Mouse (Mus musculus) layer of hippocampus, adult 9-10 months (tissue): ENCODE results near the gene Tenm4.

ENCODE experiments used
- DNase-seq: peaks from one replicate; pipeline ENCODE4 v3.0.0; 2022; ENCODE audit warnings: low spot score

The Tenm4 gene

DNA sequence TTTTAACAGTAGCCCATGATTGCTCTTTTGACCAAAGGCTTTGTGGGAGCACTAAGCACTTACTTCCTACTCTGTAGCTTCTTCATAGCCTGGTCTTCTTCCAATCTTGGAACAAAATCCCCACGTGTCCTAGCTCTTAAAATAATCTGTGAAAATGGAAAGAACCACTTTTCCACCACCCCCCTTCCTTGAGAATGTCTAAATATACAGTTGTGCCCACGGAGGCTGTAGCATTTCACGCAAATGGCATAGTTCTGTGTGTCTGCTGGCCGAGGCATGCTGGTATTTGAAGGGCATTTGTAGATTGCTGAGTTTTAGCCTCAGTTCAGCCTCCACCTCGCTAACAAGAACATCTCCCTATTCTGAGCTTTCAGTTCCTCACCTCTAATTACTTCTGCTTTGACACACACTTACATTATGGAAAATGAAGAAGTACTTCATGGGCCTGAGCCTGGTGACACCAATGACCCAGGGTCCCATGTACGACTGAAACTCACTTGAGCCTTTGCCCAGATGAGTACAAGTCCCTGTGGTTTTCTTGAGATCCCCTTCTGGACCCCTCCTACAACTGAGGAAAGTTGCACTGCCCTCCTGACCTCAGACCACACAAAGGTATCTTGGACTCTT, 306.1 kb downstream of the Tenm4 start:
- no peak for DNase-seq

DNA sequence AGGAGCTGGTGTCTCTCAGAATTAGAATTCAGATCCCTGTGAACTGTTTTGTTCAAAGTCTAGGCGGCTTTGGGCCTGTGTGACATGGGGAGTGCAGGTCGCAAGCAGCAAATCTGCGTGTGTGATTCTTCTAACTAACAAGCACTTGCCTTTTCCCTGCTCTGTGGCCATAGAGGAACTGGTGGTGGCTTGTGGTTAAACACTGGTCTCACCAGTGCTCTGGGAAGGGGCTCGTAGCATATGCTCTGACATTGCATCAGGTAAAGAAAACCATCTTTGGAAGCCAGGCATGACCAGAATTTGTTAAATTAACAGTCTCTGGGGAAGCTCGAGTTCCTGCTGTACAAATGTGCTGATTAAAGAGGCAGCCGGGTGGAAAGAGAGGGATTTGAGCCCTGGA, 308.1 kb downstream of the Tenm4 start:
- DNase-seq: no peak

DNA sequence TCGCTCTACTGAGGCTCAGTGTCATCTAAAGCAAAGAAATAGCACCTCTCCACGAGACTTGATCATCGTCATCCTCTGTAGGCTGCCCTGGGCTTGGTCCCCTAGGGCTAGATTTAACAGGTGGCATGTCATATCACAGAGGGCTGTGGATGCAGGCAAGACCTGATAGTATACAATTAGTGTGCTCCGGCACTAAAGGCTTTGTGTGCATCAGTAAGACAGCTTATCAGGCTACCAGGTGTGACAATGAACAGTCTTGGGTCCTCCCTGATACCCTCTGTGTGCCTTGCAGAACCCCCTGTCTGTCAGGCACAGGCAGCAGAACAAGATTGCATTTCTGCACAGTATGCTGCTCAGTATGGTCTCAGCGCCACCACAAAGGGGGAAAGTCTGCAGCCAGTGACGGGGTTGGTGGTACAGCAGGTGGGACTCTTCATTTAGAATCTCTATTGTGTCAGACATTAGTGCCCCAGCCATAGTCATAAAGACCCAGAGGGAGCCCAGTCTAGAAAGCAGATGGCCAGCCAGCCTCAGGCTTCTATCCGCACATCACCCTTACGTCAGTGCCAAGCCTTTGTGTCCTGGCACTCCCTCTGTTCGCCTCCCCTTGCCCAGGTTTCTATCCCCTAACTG, 309.4 kb downstream of the Tenm4 start:
- no peak for DNase-seq

DNA sequence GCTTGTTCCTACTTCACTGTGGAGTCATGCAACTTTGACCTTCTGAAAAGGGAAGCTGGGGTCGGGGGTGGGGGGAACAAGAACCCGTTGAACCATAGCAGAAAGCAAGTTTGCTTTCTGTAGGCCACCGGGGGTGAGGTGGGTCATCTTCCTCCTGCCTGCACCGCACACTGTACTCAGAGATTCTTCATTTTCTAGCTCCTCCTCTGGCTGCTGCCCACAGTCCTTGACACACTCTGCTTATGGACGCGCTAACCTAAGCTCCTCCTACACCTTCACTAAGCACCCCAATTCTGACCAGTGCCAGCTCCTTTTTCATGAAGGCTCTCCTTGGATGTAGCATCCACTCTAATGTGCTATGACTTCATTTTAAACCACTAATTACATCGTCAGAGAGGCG, 311.9 kb downstream of the Tenm4 start:
- DNase-seq: no peak

DNA sequence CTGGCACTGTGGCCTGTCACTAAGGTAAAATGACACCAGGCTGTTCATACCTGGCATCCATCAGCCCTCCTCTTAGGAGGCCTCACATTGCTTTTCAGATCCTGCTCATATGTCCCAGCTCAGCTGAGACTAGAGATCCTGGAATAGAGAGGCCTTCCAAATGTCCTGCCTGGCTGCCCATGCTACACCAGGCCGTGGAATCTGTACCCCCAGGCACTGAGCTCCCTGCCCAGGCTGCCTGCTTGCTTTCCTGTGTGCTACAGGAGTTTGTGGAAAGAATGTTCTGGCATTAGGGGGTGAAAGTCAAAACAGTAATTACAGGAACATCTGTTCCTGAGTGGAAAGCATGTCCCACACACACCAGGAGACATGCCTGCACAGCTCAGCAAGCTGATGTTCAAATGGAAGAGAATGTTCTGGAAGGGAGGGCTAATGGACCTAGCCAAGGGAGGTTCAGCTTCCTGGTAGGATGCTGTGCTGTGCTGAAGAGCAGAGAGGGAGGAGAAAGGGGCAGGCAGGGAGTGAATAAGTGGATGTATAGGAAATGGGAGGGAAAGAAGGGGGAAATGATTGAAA, 313.0 kb downstream of the Tenm4 start:
- no peak for DNase-seq

DNA sequence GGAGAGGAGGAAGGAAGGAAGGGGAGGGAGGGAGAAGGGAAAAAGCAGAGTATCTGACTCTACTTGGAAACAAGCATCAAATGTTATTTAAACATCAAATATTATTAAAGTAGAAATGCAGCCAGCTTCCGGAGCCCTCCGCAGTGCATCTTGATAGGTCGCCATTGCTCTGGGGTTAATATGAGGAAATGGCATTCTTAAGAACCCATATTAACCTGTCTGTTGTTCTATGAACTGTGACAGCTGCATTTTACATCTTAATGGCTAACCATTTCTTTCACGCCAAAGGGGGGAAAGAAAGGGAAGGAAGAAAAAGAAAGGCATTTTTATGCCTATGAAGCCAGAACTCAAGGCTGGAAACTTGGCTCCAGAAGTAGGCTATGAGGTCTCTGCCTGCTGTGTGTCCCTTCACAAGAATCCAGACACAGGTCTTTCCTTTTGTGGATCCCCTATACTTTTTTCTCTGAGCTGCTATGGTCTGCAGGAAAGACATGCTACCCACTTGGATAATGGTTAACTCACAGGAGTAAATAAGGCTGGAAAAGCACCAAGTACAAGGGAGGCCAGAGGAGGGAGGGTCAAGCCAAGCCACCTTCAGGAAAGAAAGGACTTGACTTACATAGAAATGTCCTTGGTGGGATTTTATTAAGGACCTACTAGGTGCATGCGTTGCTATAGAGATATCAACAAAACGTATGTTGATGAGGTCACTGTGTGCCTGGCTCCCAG, 318.5 kb downstream of the Tenm4 start:
- no peak for DNase-seq

DNA sequence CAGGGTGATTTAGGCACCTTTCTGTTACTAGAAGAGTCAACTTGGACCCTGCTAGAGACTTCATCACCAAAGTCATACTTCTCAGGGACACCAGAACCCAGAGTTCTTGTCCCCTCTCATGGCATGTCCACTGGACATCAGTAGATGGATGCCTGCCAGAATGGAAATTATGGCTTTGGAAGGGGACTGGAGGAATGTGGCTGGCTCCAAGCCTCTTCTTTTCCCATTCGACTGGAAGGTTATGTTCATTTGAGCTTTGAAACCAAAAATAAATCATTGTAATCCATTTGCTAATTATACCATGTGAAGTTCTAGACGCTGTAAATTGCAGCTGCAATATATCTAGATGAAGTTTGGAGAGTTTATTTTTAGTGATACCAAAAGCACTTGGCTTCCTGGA, 320.9 kb downstream of the Tenm4 start:
- DNase-seq: no peak

DNA sequence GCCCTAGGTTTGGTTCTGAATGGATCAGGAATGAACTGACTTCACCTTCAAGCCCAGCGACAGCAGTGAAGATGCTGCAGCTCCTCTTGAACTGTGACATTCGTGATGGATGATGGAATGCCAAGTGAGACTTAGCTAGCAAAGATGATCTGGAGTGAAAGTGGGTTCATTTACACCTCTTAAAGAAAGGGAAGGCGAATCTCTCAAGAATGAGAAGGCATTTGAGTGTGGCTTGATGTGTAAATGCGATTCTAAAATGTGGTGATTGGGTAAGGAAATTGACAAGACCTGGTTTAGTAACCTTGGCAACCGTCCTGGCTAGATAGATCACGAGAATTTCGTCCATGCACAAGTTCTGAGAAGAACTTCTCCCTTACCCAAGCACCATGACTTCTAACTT, 321.6 kb downstream of the Tenm4 start:
- no peak for DNase-seq

DNA sequence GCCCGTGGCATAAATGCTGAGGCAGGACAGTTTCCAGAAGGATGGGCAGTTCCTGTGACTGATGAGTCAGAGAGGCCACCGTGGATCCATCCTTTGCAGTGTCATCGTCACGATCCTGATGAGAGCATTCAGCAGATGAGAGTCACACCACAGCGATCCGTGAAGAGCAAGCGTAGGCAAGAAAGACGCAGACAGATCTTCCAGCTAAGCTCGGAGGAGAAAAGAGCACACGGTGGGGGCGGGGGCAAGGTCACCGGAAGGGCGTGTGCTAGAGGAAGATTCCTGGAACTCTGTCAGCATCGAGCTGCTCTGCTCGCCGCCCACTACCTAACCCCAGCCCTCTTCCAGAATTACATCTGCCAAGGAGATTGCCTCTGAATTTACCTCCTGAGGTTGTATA, 323.0 kb downstream of the Tenm4 start:
- DNase-seq: no peak

DNA sequence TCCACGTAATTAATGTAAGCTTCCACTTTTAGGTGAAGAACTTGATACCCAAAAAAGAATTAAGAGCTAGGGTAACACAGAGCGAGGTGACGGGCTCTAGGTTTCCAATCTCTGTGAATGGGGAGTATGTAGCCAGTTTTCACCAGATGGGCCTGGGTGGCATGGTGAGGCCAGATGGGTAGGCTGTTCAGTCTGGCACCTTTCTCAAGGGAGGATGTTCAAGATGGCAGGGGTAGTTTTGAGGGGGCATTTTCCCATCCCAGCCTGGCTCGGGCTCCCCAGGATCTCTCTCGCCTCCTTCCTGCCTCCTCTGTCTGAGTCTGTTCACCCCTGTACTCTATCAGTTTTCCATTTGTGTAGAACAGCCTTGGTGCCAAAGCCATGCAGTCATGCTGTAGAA, 329.1 kb downstream of the Tenm4 start:
- DNase-seq: no peak

DNA sequence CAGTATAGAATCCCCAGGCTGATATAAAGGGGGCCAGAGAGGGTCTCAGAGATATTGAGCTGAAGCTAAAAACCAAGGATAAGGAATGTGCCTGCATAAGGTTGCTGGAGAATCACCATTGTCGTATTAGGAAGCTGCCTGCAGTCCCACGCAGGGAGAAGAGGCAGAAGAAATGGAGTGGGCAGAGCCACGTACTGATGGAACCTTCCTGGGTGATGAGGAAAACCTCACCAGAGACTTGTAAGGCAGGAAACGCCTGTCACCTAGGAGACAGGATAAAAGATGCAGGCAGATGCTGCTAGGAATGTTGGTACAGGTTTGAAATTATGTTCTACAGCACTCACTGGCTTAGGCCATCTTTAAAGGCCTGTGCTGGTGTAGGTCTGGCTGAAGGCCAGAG, 329.8 kb downstream of the Tenm4 start:
- DNase-seq: no peak

DNA sequence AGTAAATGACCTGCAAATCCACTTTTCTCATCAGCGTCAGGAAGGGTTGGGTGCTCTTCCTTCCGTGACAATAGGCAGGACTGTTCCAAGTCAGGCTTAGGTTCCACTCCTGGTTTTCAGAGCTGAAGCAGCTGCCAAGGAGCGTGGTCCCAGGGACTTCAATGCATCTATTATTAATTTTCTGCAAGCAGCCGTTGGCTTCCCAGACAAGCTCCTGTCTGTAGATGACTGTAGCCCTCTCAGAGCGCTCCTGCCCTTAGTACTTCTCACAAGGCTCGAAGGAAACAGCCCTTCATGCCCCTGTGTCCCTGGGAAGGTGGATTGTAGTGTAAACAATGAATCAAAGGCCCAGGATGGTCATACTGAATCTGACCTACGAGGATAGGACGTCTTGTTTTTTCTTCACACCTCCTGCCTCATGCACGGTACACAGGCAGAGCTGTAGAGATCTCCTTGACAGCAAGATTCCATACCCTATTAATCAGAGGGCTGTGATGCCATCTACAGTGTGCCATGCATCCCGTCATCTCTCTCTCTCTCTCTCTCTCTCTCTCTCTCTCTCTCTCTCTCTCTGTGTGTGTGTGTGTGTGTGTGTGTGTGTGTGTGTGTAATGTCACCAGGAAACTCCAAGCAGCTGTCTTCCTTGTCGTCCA, 331.4 kb downstream of the Tenm4 start:
- no peak for DNase-seq

DNA sequence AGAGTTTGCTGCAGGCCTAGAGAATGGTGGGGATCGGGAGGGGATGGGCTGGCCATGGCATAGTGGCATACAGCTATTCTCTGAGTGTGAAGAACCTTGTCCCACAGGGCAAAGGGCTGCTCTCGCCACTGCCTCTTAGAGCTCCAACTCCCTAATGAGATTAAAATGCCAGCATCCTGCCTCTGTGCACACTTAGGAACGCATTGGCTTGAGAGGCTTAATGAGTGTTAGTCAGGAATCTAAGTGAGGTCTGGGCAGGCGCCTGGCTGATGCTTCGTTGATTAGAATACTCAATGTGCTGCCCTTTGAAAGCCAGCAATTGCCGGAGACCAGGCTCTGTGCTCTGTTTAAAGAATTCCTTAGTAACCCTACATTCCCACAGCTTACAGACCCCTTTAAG, 334.5 kb downstream of the Tenm4 start:
- DNase-seq: no peak

DNA sequence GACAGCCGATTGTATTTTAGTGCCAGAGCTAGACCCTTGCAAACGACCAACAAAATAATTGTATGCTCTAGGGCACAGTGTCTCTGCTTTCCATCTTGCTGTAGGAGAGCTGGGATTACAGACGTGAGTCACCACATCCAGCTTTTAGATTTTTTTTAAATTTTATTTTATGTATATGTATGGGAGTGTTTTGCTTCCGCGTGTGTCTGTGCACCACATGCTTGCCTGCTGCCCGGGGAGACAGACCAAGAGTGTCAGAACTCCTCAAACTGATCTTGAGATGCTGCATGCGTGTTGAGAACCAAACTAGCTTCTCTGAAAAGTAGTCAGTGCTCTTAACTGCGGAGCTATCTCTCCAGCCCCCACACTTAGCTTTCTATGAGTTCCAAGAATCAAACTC, 336.0 kb downstream of the Tenm4 start:
- no peak for DNase-seq

DNA sequence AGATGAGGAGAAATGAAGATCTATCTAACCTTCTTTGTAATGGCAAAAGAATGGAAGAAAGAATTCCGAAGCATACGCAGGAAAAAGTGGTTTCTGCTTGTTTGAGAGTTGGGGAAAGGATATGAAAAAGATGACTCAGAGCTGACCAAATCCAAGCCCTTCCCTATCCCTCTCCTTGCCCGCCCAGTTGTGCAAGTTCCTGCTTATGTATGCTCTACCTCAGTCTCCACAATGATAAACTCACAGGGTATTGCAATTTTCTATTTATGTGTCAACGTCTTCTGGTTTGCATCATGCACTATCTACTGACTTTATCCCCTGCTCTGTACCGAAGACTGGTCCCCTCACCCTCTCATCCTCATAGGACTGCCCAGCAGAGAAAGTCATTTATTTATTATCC, 339.4 kb downstream of the Tenm4 start:
- DNase-seq: no peak

DNA sequence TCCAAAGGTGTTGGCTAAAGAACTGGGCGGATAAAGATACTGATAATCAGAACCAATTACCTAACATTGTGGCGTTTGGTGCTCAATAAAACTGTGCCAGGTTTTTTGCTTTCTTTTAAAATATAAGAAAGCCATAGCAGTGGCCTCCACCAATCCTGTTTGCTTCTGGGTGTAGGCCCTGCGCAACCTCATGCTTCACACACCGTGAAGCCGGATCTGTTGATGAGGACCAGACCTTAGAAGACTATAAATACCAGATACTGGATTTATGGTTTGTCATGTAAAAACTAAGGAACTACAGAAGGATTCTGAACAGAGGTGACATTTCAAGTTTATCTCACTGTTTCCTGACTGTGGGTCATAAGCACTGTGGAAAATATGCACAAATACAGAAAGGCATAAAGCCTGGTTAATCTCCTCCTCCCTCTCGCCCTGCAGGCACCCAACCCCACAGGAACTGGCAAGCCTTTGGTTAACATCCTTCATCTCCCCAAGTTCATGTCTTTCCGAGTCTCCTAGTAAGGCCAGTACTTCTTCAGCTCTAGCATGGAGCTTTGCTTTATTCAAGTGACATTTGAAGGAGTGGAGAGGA, 340.1 kb downstream of the Tenm4 start:
- DNase-seq: no peak

DNA sequence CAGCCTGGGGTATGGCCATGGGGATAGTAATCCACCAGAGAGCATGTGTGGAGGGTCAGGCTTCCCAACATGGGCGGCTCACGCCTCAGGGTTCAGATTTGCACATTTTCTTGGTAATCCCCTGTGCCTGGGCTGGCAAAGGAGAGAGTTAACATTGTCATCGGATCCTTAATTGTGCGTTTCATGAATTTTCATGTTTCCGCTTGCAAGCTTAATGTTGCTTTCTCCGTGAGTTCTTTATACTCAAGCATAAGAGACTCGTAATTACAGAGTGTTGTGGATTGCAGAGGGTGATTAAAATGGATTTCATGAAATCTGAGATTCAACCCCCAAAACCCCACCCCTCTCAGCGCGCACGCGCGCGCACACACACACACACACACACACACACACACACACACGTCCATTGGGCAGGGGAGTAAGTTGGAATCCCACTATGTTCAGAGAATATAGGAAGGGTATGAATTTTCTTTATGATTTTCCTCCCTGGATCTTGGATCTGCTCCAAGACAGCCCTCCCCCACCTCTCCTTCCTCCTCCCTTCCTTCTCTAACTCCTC, 341.0 kb downstream of the Tenm4 start:
- DNase-seq: no peak

DNA sequence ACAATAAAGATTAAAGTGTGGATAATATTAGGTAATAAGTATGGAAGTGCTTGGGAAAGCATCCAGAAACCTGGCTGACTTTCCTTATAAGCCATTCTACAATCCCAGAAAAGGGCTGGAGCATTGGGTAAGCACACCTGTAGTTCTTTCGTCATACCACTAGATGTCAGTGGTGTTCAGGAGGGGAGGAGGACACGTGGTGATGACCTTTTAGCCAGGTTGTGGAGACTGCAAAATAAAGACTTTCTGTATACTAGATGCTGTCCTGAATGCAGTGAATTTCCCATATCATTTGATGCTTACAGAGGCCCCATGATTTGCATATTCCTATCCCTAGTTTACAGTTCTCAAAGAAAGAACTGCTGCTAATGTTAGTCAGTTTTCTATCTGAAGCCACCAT, 348.2 kb downstream of the Tenm4 start:
- no peak for DNase-seq

DNA sequence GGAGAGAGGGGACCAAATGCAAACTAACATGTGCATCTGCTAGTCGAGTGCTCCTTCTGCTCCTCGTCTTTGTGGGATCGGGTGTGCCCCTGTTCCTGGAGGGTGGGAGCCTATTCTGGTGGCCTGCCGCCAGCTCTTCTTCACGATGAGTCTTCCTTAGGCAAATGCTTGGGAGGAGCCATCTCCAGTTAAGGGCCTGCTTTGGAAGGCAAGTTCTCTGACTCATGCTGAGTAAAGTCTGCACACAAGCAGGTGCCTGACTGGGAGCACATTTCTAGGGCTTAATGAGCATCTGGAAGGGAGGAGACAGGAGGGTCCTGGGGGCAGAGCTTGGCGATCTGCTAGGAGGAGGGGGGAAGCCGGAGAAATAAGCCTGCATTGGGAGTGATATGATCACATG, 350.9 kb downstream of the Tenm4 start:
- DNase-seq: no peak

DNA sequence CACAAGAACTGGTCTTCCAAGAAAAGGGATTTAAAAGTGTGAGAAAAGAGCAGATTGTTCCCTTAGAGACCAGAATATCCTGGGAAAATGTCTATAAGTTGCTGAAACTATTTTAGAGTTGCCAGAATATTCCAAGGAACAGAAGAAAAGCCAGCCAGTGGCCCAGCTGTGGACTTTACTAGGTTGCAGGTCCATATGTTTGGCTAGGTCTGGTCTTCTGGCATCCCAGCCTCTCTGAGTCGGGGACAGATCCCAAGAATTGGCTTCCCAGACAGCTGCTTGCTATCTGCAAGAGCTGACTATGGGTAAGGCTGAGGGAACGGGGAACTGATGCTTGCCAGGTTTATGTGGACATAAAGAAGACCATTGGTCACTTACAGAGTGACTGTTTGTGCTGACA, 352.6 kb downstream of the Tenm4 start:
- DNase-seq: no peak

DNA sequence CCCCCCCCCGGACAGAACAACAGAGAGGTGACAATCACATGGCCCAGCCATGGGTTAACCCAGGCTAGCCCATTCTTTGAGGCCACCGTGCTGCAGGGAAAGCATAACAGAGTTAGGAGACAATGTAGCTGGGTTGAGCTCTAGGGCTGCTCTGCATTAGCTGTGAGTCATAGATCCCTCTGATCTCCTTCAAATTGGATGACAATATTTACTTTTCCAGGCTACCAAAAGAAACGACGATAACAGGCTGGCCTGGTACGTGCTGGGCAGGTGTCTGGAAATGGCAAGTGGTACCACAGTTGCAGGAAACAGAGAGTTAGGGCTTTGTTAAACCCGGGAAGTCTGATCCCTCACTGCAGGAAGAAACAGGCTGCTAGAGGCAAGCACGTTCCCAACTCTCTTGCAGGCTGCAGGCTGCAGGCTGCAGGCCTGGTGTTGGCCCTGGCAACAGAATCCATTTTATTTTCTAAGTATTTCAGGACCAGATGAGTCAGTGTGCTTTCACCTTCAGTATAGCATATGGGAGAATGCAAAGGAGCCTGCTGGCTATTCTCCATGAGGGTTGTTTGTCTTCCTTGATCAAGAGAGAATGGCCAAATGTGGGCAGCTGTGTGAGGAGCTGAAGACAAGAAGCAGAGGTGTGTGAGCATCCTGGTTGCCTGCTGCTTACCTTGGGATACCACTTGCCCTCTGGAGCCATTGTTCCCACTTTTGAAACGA, 353.6 kb downstream of the Tenm4 start:
- DNase-seq: no peak
